Mouse (Mus musculus) testis, postnatal 10 days (tissue): ENCODE data around the gene Gm49320.

Source experiments
- DNase-seq: peaks from one replicate; pipeline ENCODE4 v3.0.0; 2021; ENCODE audit warnings: low spot score

Gene Gm49320

GRCm38 (mm10) chr8:4259125-4259804 lies 20.6 kb downstream of the Gm49320 start, which contains the start of gene Ctxn1:
Ctxn1 (minus strand) TSS chr8:4259274.
- DNase-seq = peak; percentile 99

GRCm38 (mm10) chr8:4259805-4260170 lies 21.1 kb downstream of the Gm49320 start:
- no peak for DNase-seq

- no peak for DNase-seq
These were observed 24.6 kb downstream of the Gm49320 start for GRCm38 (mm10) chr8:4263105-4263791.

GRCm38 (mm10) chr8:4265160-4265914 lies 26.7 kb downstream of the Gm49320 start:
- no peak for DNase-seq

- no peak for DNase-seq
These were observed 29.0 kb downstream of the Gm49320 start for GRCm38 (mm10) chr8:4267627-4268026.

- no peak for DNase-seq
These were observed 30.9 kb downstream of the Gm49320 start for GRCm38 (mm10) chr8:4269609-4270008.

GRCm38 (mm10) chr8:4275275-4276110 lies 36.8 kb downstream of the Gm49320 start, which contains the start of gene Timm44:
Timm44 (minus strand) TSS chr8:4275913.
- peak; percentile 97 for DNase-seq

- no peak for DNase-seq
These were observed 37.4 kb downstream of the Gm49320 start for GRCm38 (mm10) chr8:4276111-4276465.

GRCm38 (mm10) chr8:4292738-4293137 lies 54.1 kb downstream of the Gm49320 start:
- DNase-seq = no peak

- DNase-seq = no peak
These were observed 59.2 kb downstream of the Gm49320 start for GRCm38 (mm10) chr8:4297822-4298221.
